Mouse (Mus musculus): ENCODE measurements around the gene Atp6v1g1. TPM values are rescaled to one million over a fixed set of nuclear protein-coding genes. Genes with fewer than 3 reads are reported as not detected.

Atp6v1g1 gene
- total RNA-seq (2021): 100 to 1,000 TPM; 132 to 141 TPM

GRCm38 (mm10) chr4:63544494-63545230 is at the start of gene Atp6v1g1:
Gene Atp6v1g1, plus strand, starts transcription at chr4:63544772.
- peak; percentile 92 to 96 for DNase-seq (ENCODE audit: extremely low spot score in 1 of 2, low spot score in 2 of 2)
- intact Hi-C loops (cut with DNase I): no loop called here

DNA sequence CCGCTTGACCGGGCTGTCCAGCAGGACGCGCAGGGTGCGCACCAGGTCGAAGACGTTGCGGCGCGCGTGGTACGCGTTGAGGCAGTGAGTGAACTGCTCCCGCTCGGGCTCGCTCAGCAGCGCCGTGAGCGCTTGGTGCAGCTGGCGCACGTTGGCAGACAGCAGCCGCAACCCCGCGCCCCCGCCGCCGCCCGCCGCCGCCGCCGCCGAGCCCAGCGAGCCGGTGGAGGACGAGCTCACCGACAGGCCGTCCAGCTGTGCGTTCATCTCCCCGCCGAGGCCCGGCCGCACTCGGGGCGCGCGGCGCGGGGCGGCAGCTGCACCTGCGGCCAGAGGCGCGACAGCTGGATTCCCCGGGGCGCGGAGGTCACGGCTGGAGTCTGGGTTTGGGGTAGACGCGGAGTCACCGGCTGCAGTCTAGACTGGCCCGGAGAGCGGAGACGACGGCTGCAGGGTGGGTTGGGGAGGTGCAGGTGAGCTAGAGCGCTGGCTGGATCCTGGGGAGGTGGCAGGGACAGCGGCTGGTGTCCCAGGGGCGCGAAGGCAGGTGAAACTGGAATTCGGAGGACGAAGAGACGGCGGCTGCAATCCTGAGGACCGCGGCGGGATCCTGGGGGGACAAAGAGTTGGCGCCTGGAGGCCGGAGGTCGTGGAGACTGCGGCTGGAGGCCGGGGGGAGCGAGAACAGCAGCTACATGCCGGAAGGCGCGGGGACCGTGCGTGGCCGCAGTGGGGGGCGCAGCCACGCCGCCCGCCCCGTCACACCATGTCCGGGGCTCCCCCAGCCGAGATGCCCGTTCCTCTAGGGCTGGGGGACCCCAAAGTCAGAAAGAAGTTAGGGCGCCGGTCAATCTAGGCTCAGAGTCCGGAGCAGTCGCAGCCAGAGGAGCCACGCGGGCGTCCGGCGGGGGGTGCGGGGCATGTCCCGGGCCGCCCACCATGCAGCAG is 49.3 kb upstream of the Atp6v1g1 start:
- DNase-seq (ENCODE audit: extremely low spot score in 1 of 2, low spot score in 2 of 2): peak; percentile 16 to 74
- intact Hi-C loops (cut with DNase I): loop anchor here (5.0 kb wide), 1 partner anchor 78 kb away; no protein-coding TSS in a partner anchor

DNA sequence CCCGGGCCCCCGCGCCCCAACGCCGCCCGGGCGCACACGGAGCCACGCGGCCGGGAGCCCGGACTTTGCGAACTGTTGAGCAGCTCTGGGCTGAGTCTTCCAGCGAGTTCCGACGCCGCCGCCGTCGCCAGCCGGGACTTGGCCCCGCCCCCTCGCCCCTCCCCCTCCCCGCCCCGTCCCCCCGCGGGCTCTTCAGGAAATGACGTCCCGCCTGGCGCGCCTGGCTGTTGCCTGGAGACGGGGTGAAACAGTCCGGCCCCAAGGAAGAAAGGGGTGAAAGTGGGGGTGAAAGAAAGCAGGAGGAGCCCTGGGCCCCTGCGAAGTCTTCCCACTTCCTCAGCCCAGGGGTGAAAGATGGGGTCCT is 48.7 kb upstream of the Atp6v1g1 start, which contains the start of gene Whrn:
Whrn (minus strand) TSS at position 77 of the 364 bp plus-strand sequence.
- peak; percentile 43 to 88 for DNase-seq (ENCODE audit: extremely low spot score in 1 of 2, low spot score in 2 of 2)
- intact Hi-C loops (cut with DNase I): loop anchor here (5.0 kb wide), 1 partner anchor 79 kb away; no protein-coding TSS in a partner anchor

- DNase-seq (ENCODE audit: extremely low spot score in 1 of 2, low spot score in 2 of 2): peak in 1 of 2 experiments; percentile 14
- intact Hi-C loops (cut with DNase I): loop anchor here (5.0 kb wide), 1 partner anchor 79 kb away; no protein-coding TSS in a partner anchor
Measured at GRCm38 (mm10) chr4:63496312-63496711, 48.3 kb upstream of the Atp6v1g1 start.

DNA sequence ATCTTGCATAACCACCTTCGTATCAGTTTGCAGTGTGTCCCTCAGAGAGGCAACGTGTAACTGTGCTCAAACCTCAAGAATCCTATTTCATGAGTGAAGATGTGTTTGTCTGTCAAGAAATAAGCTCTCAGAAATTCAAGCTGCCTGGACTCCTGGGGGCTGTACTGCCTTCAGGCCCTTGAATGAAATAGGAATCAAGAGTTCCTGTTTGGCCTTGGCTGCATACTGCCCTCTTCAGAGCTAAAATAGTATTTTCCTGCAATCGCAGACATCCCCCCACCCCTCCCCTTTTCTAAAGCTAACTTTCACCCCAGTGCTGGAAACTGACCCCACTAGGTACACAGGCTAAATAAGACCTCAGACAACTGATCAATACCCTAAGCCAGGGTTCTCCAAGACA is 46.2 kb upstream of the Atp6v1g1 start:
- DNase-seq (ENCODE audit: extremely low spot score in 1 of 2, low spot score in 2 of 2): no peak
- intact Hi-C loops (cut with DNase I): loop anchor here (5.0 kb wide), 1 partner anchor 81 kb away; no protein-coding TSS in a partner anchor

DNA sequence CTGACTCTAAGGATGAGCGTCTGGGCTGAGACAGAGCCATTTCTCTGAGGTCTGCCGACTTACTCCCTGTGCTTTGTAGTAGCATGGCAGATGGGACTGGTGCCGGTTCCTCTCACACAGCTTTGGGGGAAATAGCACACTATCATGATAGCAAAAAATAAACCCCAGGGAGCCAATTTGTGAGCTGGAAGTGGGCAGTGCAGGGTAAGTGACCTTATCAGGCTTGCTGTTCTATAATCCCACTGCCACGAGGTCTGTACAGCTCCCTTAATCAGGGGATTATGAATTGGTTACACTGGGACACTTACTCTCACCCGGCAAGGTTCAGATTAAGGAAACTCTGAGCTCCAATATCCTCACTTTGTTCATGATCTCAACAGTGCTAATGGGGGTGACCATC is 43.5 kb upstream of the Atp6v1g1 start:
- no peak for DNase-seq (ENCODE audit: extremely low spot score in 1 of 2, low spot score in 2 of 2)
- intact Hi-C loops (cut with DNase I): loop anchor here (10.0 kb wide), 1 partner anchor 994 kb away; no protein-coding TSS in a partner anchor

DNA sequence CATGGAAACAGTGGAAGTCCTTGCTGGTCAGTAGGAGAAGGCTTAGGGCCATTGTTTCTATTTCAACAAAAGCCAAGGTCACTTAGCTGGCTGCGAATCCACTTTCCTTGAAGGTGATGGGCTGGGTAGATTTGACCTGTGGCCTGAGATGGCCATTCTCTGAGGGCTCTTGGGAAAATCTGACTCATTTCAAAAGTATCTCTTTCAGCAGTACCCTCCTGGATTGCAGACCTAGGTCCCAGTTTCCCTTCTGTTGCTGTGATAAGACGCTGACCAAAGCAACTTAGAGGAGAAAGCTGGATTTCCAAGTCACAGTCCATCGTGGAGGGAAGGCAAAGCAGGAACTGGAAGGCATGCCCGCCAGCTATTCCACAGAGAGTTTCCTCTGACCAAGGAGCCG is 40.6 kb upstream of the Atp6v1g1 start:
- intact Hi-C loops (cut with DNase I): loop anchor here (10.0 kb wide), 1 partner anchor 991 kb away; no protein-coding TSS in a partner anchor
- no peak for DNase-seq (ENCODE audit: extremely low spot score in 1 of 2, low spot score in 2 of 2)

DNA sequence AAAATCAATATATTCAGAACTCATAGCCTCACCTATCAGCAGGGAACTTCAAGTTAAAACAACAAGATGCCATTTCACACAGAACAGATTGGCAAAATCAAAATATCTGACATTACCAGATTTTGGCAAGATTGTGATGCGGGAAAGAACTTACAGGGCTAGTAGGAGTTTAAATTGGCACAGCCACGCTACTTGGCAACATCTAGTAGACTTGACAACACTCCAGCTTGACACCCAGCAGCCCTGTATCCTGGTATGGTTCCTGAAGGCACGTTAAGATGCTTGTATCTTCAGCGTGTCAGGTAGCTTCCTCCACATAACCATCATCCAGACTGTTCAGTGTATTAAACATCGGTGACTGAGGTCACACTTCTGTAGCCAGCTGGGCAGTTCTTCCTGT is 37.1 kb upstream of the Atp6v1g1 start:
- intact Hi-C loops (cut with DNase I): loop anchor here (10.0 kb wide), 1 partner anchor 987 kb away; no protein-coding TSS in a partner anchor
- DNase-seq (ENCODE audit: extremely low spot score in 1 of 2, low spot score in 2 of 2): no peak

DNA sequence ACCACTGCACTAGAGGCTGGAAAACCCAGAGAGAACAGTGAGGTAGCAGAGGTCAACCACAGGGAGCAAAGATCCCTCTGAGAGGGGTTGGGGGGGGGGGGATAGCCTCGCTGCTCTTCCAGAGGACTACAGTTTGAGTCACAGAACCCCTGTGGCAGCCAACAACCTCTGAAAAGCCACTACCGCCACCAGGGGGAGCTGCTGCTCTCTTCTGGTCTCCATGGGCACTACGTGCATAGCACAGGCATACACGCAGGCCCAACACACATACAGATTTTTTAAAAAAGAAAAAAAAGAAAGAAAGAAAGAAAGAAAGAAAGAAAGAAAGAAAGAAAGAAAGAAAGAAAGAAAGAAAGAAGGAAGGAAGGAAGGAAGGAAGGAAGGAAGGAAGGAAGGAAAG is 36.3 kb upstream of the Atp6v1g1 start:
- peak; percentile 23 to 74 for DNase-seq (ENCODE audit: extremely low spot score in 1 of 2, low spot score in 2 of 2)
- intact Hi-C loops (cut with DNase I): loop anchor here (10.0 kb wide), 1 partner anchor 987 kb away; no protein-coding TSS in a partner anchor

- intact Hi-C loops (cut with DNase I): loop anchor here (5.0 to 10.0 kb wide), 2 partner anchors 279 to 332 kb away; no protein-coding TSS in a partner anchor
- DNase-seq (ENCODE audit: extremely low spot score in 1 of 2, low spot score in 2 of 2): no peak
Measured at GRCm38 (mm10) chr4:63512921-63513320, 31.7 kb upstream of the Atp6v1g1 start.

GRCm38 (mm10) chr4:63514454-63514984 is 30.1 kb upstream of the Atp6v1g1 start:
- intact Hi-C loops (cut with DNase I): loop anchor here (5.0 to 10.0 kb wide), 2 partner anchors 278 to 330 kb away; no protein-coding TSS in a partner anchor
- DNase-seq (ENCODE audit: extremely low spot score in 1 of 2, low spot score in 2 of 2): no peak

- no peak for DNase-seq (ENCODE audit: extremely low spot score in 1 of 2, low spot score in 2 of 2)
- intact Hi-C loops (cut with DNase I): loop anchor here (10.0 kb wide), 1 partner anchor 330 kb away; no protein-coding TSS in a partner anchor
Measured at GRCm38 (mm10) chr4:63515021-63515420, 29.6 kb upstream of the Atp6v1g1 start.

DNA sequence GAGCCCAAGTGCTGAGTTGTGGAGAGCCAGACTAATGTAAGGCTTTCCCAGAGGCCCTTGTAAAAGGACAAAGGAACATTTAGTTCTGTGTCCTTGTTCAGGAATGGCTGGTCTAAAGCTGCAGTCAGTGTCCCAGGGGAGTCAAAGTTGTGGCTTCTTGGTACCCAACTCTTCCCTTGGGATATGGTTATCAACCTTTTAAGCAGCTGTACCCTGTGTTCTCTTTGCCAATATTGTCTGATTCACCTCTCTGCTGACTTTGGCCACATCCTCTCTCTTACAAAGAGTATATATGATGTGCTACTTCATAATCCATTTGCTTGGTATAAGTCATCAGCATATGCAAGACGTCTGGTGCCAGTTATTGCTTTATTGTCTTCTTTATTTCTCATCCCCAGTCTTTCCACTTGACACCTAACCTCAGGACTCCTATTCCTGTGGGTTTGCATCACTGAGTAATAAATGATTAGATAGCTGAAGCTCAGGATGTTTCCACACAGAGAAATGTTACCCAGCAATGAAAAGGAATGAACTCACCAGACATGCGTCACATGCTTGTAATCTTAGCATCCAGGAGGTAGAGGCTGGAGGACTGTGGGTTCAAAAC is 22.7 kb upstream of the Atp6v1g1 start:
- intact Hi-C loops (cut with DNase I): no loop called here
- no peak for DNase-seq (ENCODE audit: extremely low spot score in 1 of 2, low spot score in 2 of 2)

DNA sequence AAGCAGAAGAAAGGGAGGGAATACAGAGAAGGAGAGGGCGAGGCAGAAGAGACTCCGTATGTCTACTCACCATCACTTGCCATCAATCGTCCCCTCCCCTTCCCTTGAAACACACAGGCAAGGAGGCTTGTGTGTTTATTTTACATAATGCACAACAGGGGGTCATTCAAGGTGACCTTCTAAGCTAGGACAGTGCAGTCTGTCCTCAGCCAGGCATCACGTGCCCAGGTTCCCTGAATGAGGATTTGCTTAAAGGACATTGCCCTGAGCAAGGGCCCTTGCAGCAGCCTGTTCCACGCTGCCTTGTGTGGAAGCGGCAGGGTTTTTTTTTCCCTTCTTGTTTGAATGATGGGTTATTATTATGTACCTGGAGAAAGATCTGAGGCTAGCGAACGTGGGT is 19.1 kb upstream of the Atp6v1g1 start:
- intact Hi-C loops (cut with DNase I): no loop called here
- no peak for DNase-seq (ENCODE audit: extremely low spot score in 1 of 2, low spot score in 2 of 2)

DNA sequence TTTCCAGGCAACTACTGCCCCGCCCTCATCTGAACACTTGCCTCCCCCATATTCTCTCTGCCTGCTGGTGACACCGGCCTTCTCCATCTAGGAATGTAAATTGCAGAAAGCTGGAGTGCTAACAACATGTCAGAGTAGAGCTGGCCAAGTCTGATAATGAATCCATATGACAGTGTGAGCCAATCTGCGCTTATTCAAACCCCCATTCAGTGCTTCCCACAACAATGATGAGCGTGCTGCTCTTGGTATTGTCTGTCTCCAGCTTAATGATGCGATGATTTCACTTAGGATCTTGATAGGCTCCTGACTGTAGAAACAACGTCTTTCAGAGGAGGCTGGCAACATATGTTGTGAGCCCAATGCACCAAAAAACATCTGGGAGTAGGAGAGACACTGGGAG is 15.6 kb upstream of the Atp6v1g1 start:
- intact Hi-C loops (cut with DNase I): no loop called here
- peak; percentile 31 to 42 for DNase-seq (ENCODE audit: extremely low spot score in 1 of 2, low spot score in 2 of 2)

- peak in 1 of 2 experiments; percentile 27 for DNase-seq (ENCODE audit: extremely low spot score in 1 of 2, low spot score in 2 of 2)
- intact Hi-C loops (cut with DNase I): no loop called here
Measured at GRCm38 (mm10) chr4:63530409-63530808, 14.2 kb upstream of the Atp6v1g1 start.

- DNase-seq (ENCODE audit: extremely low spot score in 1 of 2, low spot score in 2 of 2): no peak
- intact Hi-C loops (cut with DNase I): no loop called here
Measured at GRCm38 (mm10) chr4:63537602-63538001, 7.0 kb upstream of the Atp6v1g1 start.

DNA sequence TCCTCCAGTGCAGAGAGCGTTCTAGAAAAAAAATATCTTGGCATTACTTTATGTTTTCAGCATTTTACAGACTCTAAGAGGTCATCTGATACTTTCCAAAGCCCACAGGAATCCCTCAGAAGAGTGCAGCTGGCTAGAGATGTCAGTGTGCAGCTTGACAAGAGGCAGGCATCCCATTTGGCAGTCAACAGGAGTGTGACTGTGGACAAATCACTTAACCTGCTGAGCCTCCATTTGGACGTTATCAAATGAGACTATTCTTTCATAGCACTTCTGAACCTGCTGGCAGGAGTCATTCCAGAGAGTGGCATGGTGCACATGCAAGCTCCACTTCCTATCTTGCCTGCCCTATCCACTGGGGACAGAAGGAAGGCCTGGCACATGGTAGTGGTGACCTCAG is 2.4 kb upstream of the Atp6v1g1 start:
- intact Hi-C loops (cut with DNase I): no loop called here
- no peak for DNase-seq (ENCODE audit: extremely low spot score in 1 of 2, low spot score in 2 of 2)
